In the genomic region with DNA sequence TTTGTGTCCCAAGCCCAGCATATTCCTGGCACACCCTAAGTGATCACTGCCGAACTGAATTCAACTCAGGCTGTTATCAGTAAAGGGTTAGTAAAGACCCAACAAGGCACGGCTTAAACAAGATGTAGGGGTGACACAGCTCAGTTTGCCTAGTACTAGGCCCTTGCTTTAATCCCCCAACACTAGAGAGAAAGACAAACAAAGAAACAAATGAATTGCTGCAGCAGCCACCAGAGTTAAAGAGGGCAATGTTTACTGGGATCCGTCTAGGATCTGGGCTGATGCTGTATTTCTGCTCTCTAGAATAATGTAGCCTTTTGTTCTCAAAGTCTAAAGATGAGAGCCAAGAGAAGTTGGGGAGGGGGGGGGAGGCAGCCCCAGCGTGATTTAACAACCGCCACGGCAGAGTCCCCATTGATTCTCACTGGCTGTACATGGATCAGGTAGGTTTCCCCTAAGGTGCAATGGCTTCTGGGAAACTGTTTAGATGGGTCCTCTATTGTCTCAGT, we compare ENCODE assay signal across 14 mouse cellular contexts.
DNase-seq lines count a peak whose midpoint lies in the region; ATAC-seq lines count a peak whose summit lies in the region.
"Had no signal": no experiment of that assay in that cellular context is flagged by ENCODE, and none has a peak within 500 bp of the region (broad histone marks: within the 10 kb centered on the region; RNA-seq: fewer than 3 reads in every experiment).

No protein-coding gene starts in this region.

- H3K36me3 ChIP-seq in midbrain, embryonic 11.5 days (ENCODE audit: control insufficient read depth, insufficient read depth, low read length): no peaks in the 10 kb centered on the region
- no peaks in the 10 kb centered on the region for H3K36me3 ChIP-seq in midbrain, embryonic 15.5 days (replicated peaks)
- no peaks in the 10 kb centered on the region for H3K36me3 ChIP-seq in forebrain, embryonic 13.5 days (ENCODE audit: poor library complexity, severe bottlenecking)
- no peaks in the 10 kb centered on the region for H3K36me3 ChIP-seq in neural tube, embryonic 15.5 days
- H3K36me3 ChIP-seq: heart, embryonic 10.5 days had no signal

- H3K4me3 ChIP-seq in midbrain, embryonic 11.5 days (ENCODE audit: low read depth, low read length): no peak overlapping the region
- H3K4me3 ChIP-seq in midbrain, embryonic 15.5 days: no peak overlapping the region
- no peak overlapping the region for H3K4me3 ChIP-seq in forebrain, embryonic 13.5 days
- H3K4me3 ChIP-seq in neural tube, embryonic 15.5 days (replicated peaks): no peak overlapping the region
- H3K4me3 ChIP-seq: heart, embryonic 10.5 days had no signal

- no peaks in the 10 kb centered on the region for H3K4me1 ChIP-seq in midbrain, embryonic 11.5 days (ENCODE audit: control insufficient read depth, insufficient read depth, low read length)
- no peaks in the 10 kb centered on the region for H3K4me1 ChIP-seq in midbrain, embryonic 15.5 days
- H3K4me1 ChIP-seq in forebrain, embryonic 13.5 days: peaks cover 10% of the 10 kb centered on the region
- H3K4me1 ChIP-seq in neural tube, embryonic 15.5 days: peaks cover 5% of the 10 kb centered on the region; the same call in 1 of the 2 replicates
- H3K4me1 ChIP-seq: heart, embryonic 10.5 days had no signal

- no peak overlapping the region for H3K9ac ChIP-seq in midbrain, embryonic 11.5 days (ENCODE audit: low read length)
- no peak overlapping the region for H3K9ac ChIP-seq in midbrain, embryonic 15.5 days
- no peak overlapping the region for H3K9ac ChIP-seq in forebrain, embryonic 13.5 days
- no peak overlapping the region for H3K9ac ChIP-seq in neural tube, embryonic 15.5 days (replicated peaks)

- no peak overlapping the region for H3K27ac ChIP-seq in midbrain, embryonic 11.5 days (ENCODE audit: low read depth, low read length)
- no peak overlapping the region for H3K27ac ChIP-seq in midbrain, embryonic 15.5 days
- peak overlapping the region; percentile 45 for H3K27ac ChIP-seq in forebrain, embryonic 13.5 days
- 0 out of 2 replicates have a peak overlapping the region, but pooled peaks have one; percentile 11 for H3K27ac ChIP-seq in neural tube, embryonic 15.5 days (replicated peaks)
- H3K27ac ChIP-seq: heart, embryonic 10.5 days; macrophage had no signal

- ATAC-seq in midbrain, embryonic 11.5 days (ENCODE audit: low FRiP score): peak; percentile 75; the same call in 1 of the 2 replicates
- no peak for ATAC-seq in midbrain, embryonic 15.5 days (replicated peaks)
- peak; percentile 45 for ATAC-seq in forebrain, embryonic 13.5 days
- no peak for ATAC-seq in neural tube, embryonic 15.5 days (ENCODE audit: low FRiP score)
- ATAC-seq in frontal cortex, adult (ENCODE audit: low TSS enrichment): no peak

- no peaks in the 10 kb centered on the region for H3K9me3 ChIP-seq in midbrain, embryonic 11.5 days (ENCODE audit: control insufficient read depth, low read length)
- no peaks in the 10 kb centered on the region for H3K9me3 ChIP-seq in midbrain, embryonic 15.5 days
- no peaks in the 10 kb centered on the region for H3K9me3 ChIP-seq in forebrain, embryonic 13.5 days (replicated peaks)
- H3K9me3 ChIP-seq in neural tube, embryonic 15.5 days (replicated peaks): no peaks in the 10 kb centered on the region
- H3K9me3 ChIP-seq: heart, embryonic 10.5 days had no signal

- peak; percentile 43 for DNase-seq in heart, adult 11 months
- no peak for DNase-seq in heart, postnatal 4 days
- peak; percentile 72 for DNase-seq in midbrain, embryonic 11.5 days (ENCODE audit: low spot score, missing footprints)
- no peak for DNase-seq in adrenal gland, adult 2 months
- DNase-seq: adrenal gland, postnatal 10 days; cerebellum, adult 9-11 months; right cerebral cortex, postnatal 4 days; thymus, postnatal 4 days had no signal

- no peak overlapping the region for H3K4me2 ChIP-seq in midbrain, embryonic 11.5 days
- H3K4me2 ChIP-seq in midbrain, embryonic 15.5 days: no peak overlapping the region
- H3K4me2 ChIP-seq in forebrain, embryonic 13.5 days: no peak overlapping the region
- no peak overlapping the region for H3K4me2 ChIP-seq in neural tube, embryonic 15.5 days

- H3K27me3 ChIP-seq in midbrain, embryonic 11.5 days (ENCODE audit: control insufficient read depth, insufficient read depth, low read length): no peaks in the 10 kb centered on the region
- no peaks in the 10 kb centered on the region for H3K27me3 ChIP-seq in midbrain, embryonic 15.5 days (replicated peaks)
- no peaks in the 10 kb centered on the region for H3K27me3 ChIP-seq in forebrain, embryonic 13.5 days
- H3K27me3 ChIP-seq in neural tube, embryonic 15.5 days (replicated peaks): no peaks in the 10 kb centered on the region

- 56% methylated on average over 6 of the region's 6 CpGs for WGBS in midbrain, embryonic 11.5 days
- 45% methylated on average over 6 of the region's 6 CpGs for WGBS in midbrain, embryonic 15.5 days
- WGBS in forebrain, embryonic 13.5 days: 23% methylated on average over 6 of the region's 6 CpGs
- WGBS in neural tube, embryonic 15.5 days: 44% methylated on average over 6 of the region's 6 CpGs

Comparison
In these comparisons a context has a peak if more than half of its experiments do, and no peak if none do; other contexts are left out.
1. DNase-seq: peak in heart, adult 11 months (single experiment) and midbrain, embryonic 11.5 days (single experiment); none in heart, postnatal 4 days (single experiment) and adrenal gland, adult 2 months (single experiment).
2. ATAC-seq: peak in midbrain, embryonic 11.5 days (single experiment) and forebrain, embryonic 13.5 days (single experiment); none in midbrain, embryonic 15.5 days (single experiment), neural tube, embryonic 15.5 days (single experiment) and frontal cortex, adult (single experiment).
3. H3K27ac ChIP-seq: peak in forebrain, embryonic 13.5 days (single experiment) and neural tube, embryonic 15.5 days (single experiment); none in midbrain, embryonic 11.5 days (single experiment) and midbrain, embryonic 15.5 days (single experiment).